Mouse (Mus musculus) MEL (cell line): ENCODE measurements around the gene Abcb1b. TPM values are rescaled to one million over a fixed set of nuclear protein-coding genes. Genes with fewer than 3 reads are reported as not detected.

ENCODE experiments used
- DNase-seq: peaks from one replicate; pipeline ENCODE4 v3.0.0; 2011; ENCODE audit warnings: low read depth, low spot score
- H3K27ac ChIP-seq: 2 replicates; pipeline ENCODE4 v1.5.1; 2012; ENCODE audit warnings: low read depth, mild to moderate bottlenecking, control low read depth, low read length, moderate library complexity; ENCODE audit not compliant: control insufficient read depth
- H3K27me3 ChIP-seq, 2 experiments: fragments of 150-350 bp in 1 of 2; sonication (generic) in 1 of 2; 2 replicates each; pipeline ENCODE4 v1.6.1; 2012; ENCODE audit warnings: low read length in 2 of 2, mild to moderate bottlenecking in 2 of 2, improper control_type of control experiment in 1 of 2, moderate library complexity in 1 of 2; ENCODE audit not compliant: insufficient read depth in 2 of 2, control insufficient read depth in 1 of 2
- H3K36me3 ChIP-seq, 2 experiments: 2 replicates each; pipeline ENCODE4 v1.6.1; 2012 to 2014; ENCODE audit warnings: low read length in 2 of 2, improper control_type of control experiment in 1 of 2, inconsistent platforms in 1 of 2, mild to moderate bottlenecking in 1 of 2; ENCODE audit not compliant: insufficient read depth in 2 of 2, control insufficient read depth in 1 of 2
- H3K4me1 ChIP-seq, 2 experiments: fragments of 150-350 bp in 1 of 2; sonication (generic) in 1 of 2; 2 replicates each; pipeline ENCODE4 v1.6.1; 2012; ENCODE audit warnings: low read length in 2 of 2, improper control_type of control experiment in 1 of 2, mild to moderate bottlenecking in 1 of 2; ENCODE audit not compliant: insufficient read depth in 2 of 2, control insufficient read depth in 1 of 2
- H3K4me3 ChIP-seq, 2 experiments: fragments of 150-350 bp in 1 of 2; sonication (generic) in 1 of 2; 2 replicates each; pipeline ENCODE4 v1.5.1; 2012; ENCODE audit warnings: low read depth in 2 of 2, low read length in 2 of 2, mild to moderate bottlenecking in 2 of 2, moderate library complexity in 2 of 2, control low read depth in 1 of 2, improper control_type of control experiment in 1 of 2; ENCODE audit not compliant: control insufficient read depth in 1 of 2, insufficient read depth in 1 of 2
- H3K79me2 ChIP-seq: 2 replicates; pipeline ENCODE4 v1.6.1; 2012; ENCODE audit warnings: mild to moderate bottlenecking, low read length, moderate library complexity; ENCODE audit not compliant: control insufficient read depth, poor library complexity, insufficient read depth
- H3K9ac ChIP-seq: 2 replicates; pipeline ENCODE4 v1.6.1; 2012; ENCODE audit warnings: low read depth, mild to moderate bottlenecking, control low read depth, low read length, moderate library complexity; ENCODE audit not compliant: control insufficient read depth, poor library complexity, severe bottlenecking
- H3K9me3 ChIP-seq: fragments of 150-350 bp; sonication (generic); replicated peaks from 2 replicates; pipeline ENCODE4 v1.6.1; 2012; ENCODE audit warnings: mild to moderate bottlenecking, low read length, improper control_type of control experiment, moderate library complexity; ENCODE audit not compliant: insufficient read depth
- ETS1 ChIP-seq: IDR thresholded peaks from 2 replicates; pipeline ENCODE4 v1.6.1; 2012; ENCODE audit warnings: low read depth, mild to moderate bottlenecking, inconsistent platforms, low read length, improper control_type of control experiment, moderate library complexity
- GATA1 ChIP-seq: IDR thresholded peaks from 2 replicates; pipeline ENCODE4 v1.6.1; 2011; ENCODE audit warnings: low read depth, low read length, improper control_type of control experiment
- HCFC1 ChIP-seq: IDR thresholded peaks from 2 replicates; pipeline ENCODE4 v1.6.1; 2012; ENCODE audit warnings: low read depth, mild to moderate bottlenecking, inconsistent platforms, low read length, improper control_type of control experiment, moderate library complexity
- JUND ChIP-seq: IDR thresholded peaks from 2 replicates; pipeline ENCODE4 v1.6.1; 2011; ENCODE audit warnings: low read depth, mild to moderate bottlenecking, improper control_type of control experiment, low read length
- MEF2A ChIP-seq: IDR thresholded peaks from 2 replicates; pipeline ENCODE4 v1.6.1; 2014; ENCODE audit warnings: low read depth, mild to moderate bottlenecking, inconsistent platforms, low read length, improper control_type of control experiment; ENCODE audit not compliant: poor library complexity, insufficient replicate concordance, severe bottlenecking; ENCODE audit errors: extremely low read depth
- MXI1 ChIP-seq: IDR thresholded peaks from 2 replicates; pipeline ENCODE4 v1.6.1; 2011; ENCODE audit warnings: mild to moderate bottlenecking, low read depth, low read length, improper control_type of control experiment
- NRF1 ChIP-seq: IDR thresholded peaks from 2 replicates; pipeline ENCODE4 v1.6.1; 2014; ENCODE audit warnings: low read depth, mild to moderate bottlenecking, inconsistent platforms, low read length, improper control_type of control experiment, moderate library complexity; ENCODE audit not compliant: poor library complexity, insufficient read depth, severe bottlenecking
- POLR2A ChIP-seq, 2 experiments: IDR thresholded peaks; 2 replicates each; pipeline ENCODE4 v1.6.1; 2011 to 2012; ENCODE audit warnings: low read length in 2 of 2, mild to moderate bottlenecking in 2 of 2, control low read depth in 1 of 2, improper control_type of control experiment in 1 of 2, low read depth in 1 of 2, moderate library complexity in 1 of 2; ENCODE audit not compliant: control insufficient read depth in 1 of 2, insufficient read depth in 1 of 2, poor library complexity in 1 of 2
- POLR2AphosphoS2 ChIP-seq: IDR thresholded peaks from 2 replicates; pipeline ENCODE4 v1.6.1; 2011; ENCODE audit warnings: low read length, improper control_type of control experiment
- POLR2AphosphoS5 ChIP-seq: IDR thresholded peaks from 2 replicates; pipeline ENCODE4 v1.6.1; 2012; ENCODE audit warnings: low read depth, borderline replicate concordance, mild to moderate bottlenecking, inconsistent platforms, low read length, moderate library complexity, mixed read lengths
- SIN3A ChIP-seq: IDR thresholded peaks from 2 replicates; pipeline ENCODE4 v1.6.1; 2012; ENCODE audit warnings: low read length, improper control_type of control experiment, inconsistent platforms
- SMC3 ChIP-seq: IDR thresholded peaks from 2 replicates; pipeline ENCODE4 v1.6.1; 2011; ENCODE audit warnings: low read depth, low read length, improper control_type of control experiment
- TBP ChIP-seq: IDR thresholded peaks from 2 replicates; pipeline ENCODE4 v1.8.0; 2011; ENCODE audit warnings: low read depth, low read length, improper control_type of control experiment
- UBTF ChIP-seq: IDR thresholded peaks from 2 replicates; pipeline ENCODE4 v1.6.1; 2012; ENCODE audit warnings: low read depth, mild to moderate bottlenecking, inconsistent platforms, low read length, improper control_type of control experiment, moderate library complexity, borderline replicate concordance; ENCODE audit not compliant: insufficient read depth
- USF2 ChIP-seq, 2 experiments: IDR thresholded peaks; 2 replicates each; pipeline ENCODE4 v1.6.1; 2011 to 2012; ENCODE audit warnings: improper control_type of control experiment in 2 of 2, low read length in 2 of 2, borderline replicate concordance in 1 of 2, inconsistent platforms in 1 of 2, low read depth in 1 of 2, mild to moderate bottlenecking in 1 of 2; ENCODE audit not compliant: insufficient read depth in 1 of 2
- ZMIZ1 ChIP-seq: IDR thresholded peaks from 2 replicates; pipeline ENCODE4 v1.6.1; 2012; ENCODE audit warnings: low read depth, mild to moderate bottlenecking, inconsistent platforms, low read length, improper control_type of control experiment, moderate library complexity
- ZNF384 ChIP-seq: IDR thresholded peaks from 2 replicates; pipeline ENCODE4 v1.6.1; 2012; ENCODE audit warnings: low read depth, mild to moderate bottlenecking, inconsistent platforms, low read length, improper control_type of control experiment
- polyA plus RNA-seq, 2 experiments: library from polyadenylated mRNA; stranded (reverse) in 1 of 2; unstranded in 1 of 2; fragments of >175 nt in 1 of 2; fragments of >200 nt in 1 of 2; gene quantifications; 2 replicates each; pipeline versions ENCODE4 v1.2.1 to v1.2.4; 2012; ENCODE audit warnings: low replicate concordance in 2 of 2, low read depth in 1 of 2; ENCODE audit not compliant: insufficient read length in 2 of 2, insufficient read depth in 1 of 2, missing spikeins in 1 of 2
- total RNA-seq: library from RNA; depleted of rRNA; stranded (reverse); fragments of 300-350 nt; gene quantifications from 2 replicates; pipeline ENCODE4 v1.2.3, GENCODE M21; 2012

Gene Abcb1b
- total and polyA plus RNA-seq, 3 experiments: not detected

DNA sequence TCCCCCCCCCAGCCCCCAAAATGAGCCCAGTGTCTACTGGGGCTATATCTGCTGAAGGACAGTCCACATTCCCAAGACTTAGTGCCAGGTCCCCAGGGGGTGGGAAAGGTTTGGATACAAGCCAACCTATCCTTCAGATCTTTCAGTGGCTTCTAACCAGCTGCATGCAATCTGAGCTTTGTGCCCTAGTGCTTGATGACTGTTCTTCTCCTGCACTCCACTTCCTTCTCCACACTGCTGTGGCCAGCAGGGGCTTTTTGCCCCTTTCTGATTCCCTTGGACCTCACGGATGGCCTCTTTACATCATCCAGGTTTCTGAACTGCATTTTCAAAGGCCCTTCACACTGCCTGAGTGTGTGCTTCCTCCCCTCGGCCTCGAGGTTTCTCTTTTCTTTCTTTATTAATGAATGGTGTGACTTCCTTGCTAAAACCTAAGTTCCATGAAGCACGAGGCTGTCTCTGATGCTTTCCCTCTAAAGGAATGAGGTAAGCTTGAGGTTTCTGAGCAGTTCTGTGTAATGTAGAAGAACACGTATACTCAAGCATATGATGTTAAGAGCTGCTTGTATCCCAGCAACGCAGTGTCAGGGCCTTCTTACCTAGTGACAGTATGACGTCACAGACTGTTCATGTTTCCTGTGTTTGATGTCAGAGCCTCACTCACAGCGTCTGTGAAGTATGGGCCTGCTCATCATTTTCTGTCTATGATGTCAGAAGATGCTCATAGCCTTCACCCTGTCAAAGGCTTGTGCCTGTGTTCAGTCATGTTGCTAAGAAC is 40.9 kb downstream of the Abcb1b start:
- no peaks in the 10 kb centered on the region for H3K79me2 ChIP-seq
- no peak overlapping the region for H3K27ac ChIP-seq
- H3K36me3 ChIP-seq: no peaks in the 10 kb centered on the region
- no peak overlapping the region for H3K9ac ChIP-seq
- no peak overlapping the region for H3K4me3 ChIP-seq
- H3K9me3 ChIP-seq: no peaks in the 10 kb centered on the region
- no peak for DNase-seq
- H3K4me1 ChIP-seq: no peaks in the 10 kb centered on the region
- TF ChIP-seq TBP (no peak), NRF1 (no peak), UBTF (no peak), ETS1 (no peak), ZNF384 (no peak), POLR2AphosphoS2 (no peak), POLR2A (IDR thresholded peaks at IDR 0.05; ENCODE audit: control insufficient read depth in 1 of 2, insufficient read depth in 1 of 2, low read depth in 1 of 2, low read length in 2 of 2, poor library complexity in 1 of 2) (no peak), ZMIZ1 (no peak), JUND (no peak), SIN3A (no peak), SMC3 (no peak), GATA1 (no peak), POLR2AphosphoS5 (no peak), MXI1 (no peak), MEF2A (no peak)
- peaks cover 2 to 4% of the 10 kb centered on the region in 2 experiments; a peak in 2 of 4 replicates for H3K27me3 ChIP-seq

DNA sequence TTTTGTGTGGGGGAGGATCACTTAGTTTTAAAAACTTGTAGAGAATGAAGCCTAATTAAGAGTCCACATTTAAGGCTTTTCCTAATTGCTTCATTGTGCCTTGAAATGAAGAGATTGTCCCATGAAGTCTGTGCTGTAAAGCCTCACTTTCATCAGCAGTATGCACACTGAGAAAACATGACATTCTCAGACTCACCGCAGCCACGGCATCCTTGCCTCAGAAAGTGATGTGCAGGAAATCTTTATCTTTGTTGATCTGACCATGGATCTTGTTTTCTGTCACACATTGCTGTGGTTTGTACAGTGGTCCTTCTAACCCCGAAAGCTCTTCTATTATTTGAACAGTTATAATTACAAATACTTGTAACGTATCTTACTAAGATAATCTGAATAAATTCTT is 41.7 kb downstream of the Abcb1b start:
- no peak overlapping the region for H3K9ac ChIP-seq
- TF ChIP-seq USF2 (IDR thresholded peaks at IDR 0.05; ENCODE audit: borderline replicate concordance in 1 of 2, insufficient read depth in 1 of 2, low read depth in 1 of 2, low read length in 2 of 2) (no peak), HCFC1 (no peak), POLR2AphosphoS5 (no peak), GATA1 (no peak)
- no peak for DNase-seq

More for the DNA sequence above, 41.7 kb downstream of the Abcb1b start:
- Histone ChIP-seq H3K9me3 (no peaks in the 10 kb centered on the region), H3K27me3 (peaks cover 2 to 8% of the 10 kb centered on the region in 2 experiments; a peak in 2 of 4 replicates), H3K4me3 (no peak overlapping the region), H3K79me2 (no peaks in the 10 kb centered on the region), H3K36me3 (no peaks in the 10 kb centered on the region), H3K27ac (no peak overlapping the region), H3K4me1 (no peaks in the 10 kb centered on the region)
